Mouse (Mus musculus): ENCODE measurements around the gene Olfr1442.

DNA sequence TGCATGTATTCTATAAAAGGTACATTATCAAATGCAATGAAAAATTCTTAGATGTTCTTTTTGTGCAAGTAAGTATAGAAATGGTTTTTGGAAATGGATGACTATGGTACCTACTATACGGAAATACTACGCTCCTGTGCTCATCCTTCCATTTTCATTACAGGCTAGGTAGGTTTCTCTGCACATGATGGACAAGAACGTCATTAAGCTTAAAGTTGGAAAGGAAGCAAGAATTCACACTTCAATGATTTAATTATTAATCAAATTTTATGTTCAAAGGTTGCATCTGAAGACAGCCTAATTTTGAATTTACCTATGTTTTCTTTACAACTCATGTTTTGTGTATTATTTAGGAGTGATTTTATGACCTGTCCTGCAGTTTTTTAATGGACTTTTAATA lies 36.0 kb upstream of the Olfr1442 start:
- TF ChIP-seq CTCF (IDR thresholded peaks at IDR 0.05) (no peak), EP300 (IDR thresholded peaks at IDR 0.05) (no peak)

Measured in lung, postnatal 0 days (tissue).